Mouse (Mus musculus) WW6 (cell line): ENCODE data around the gene Syde2.

Source experiments
- DNase-seq: peaks from one replicate; pipeline ENCODE4 v3.0.0-alpha.2; 2013; ENCODE audit warnings: low read depth, low spot score

Syde2 gene

GRCm38 (mm10) chr3:146053082-146053814 is 65.6 kb downstream of the Syde2 start:
- no peak for DNase-seq

- no peak for DNase-seq
Observed at GRCm38 (mm10) chr3:146053873-146054272, 66.2 kb downstream of the Syde2 start.

- DNase-seq, result no peak
Observed at GRCm38 (mm10) chr3:146057131-146057530, 69.5 kb downstream of the Syde2 start.

GRCm38 (mm10) chr3:146058263-146058662 is 70.6 kb downstream of the Syde2 start:
- DNase-seq, result no peak

- DNase-seq, result no peak
Observed at GRCm38 (mm10) chr3:146059356-146059926, 71.8 kb downstream of the Syde2 start.

- no peak for DNase-seq
Observed at GRCm38 (mm10) chr3:146063146-146063545, 75.5 kb downstream of the Syde2 start.

- no peak for DNase-seq
Observed at GRCm38 (mm10) chr3:146069276-146069675, 81.6 kb downstream of the Syde2 start.
